Mouse (Mus musculus) left cerebral cortex, adult 2 months (tissue): ENCODE data around the gene Cxcr2. TPM values are rescaled to one million over a fixed set of nuclear protein-coding genes. Genes with fewer than 3 reads are reported as not detected.
"Not testable (repeated sequence)": the region's sequence is repeated elsewhere in the genome, so short reads cannot be mapped to it uniquely, and the experiment has no call there.

Experiments used
- DNase-seq, 2 experiments: peaks; one replicate each; pipeline ENCODE4 v3.0.0; 2021 to 2022; ENCODE audit warnings: low spot score in 2 of 2, mixed read lengths in 1 of 2; ENCODE audit errors: extremely low spot score in 1 of 2
- H3K27ac ChIP-seq: fragments of 200-600 bp; 2 replicates; pipeline ENCODE4 v1.8.1; 2022
- H3K4me3 ChIP-seq: fragments of 200-600 bp; 2 replicates; pipeline ENCODE4 v1.8.1; 2022
- CTCF ChIP-seq: fragments of 200-600 bp; IDR thresholded peaks from 2 replicates; pipeline ENCODE4 v1.8.1; 2022; ENCODE audit warnings: antibody characterized with exemption, mild to moderate bottlenecking, moderate library complexity
- intact Hi-C: fragments of 180-260 bp; cut with DNase I; formaldehyde crosslinking; loops from one replicate; pipeline ENCODE4 v1.15.1; 2025
- total RNA-seq, 2 experiments: library from RNA; stranded (reverse); gene quantifications; 2 replicates each; pipeline ENCODE4 v1.2.3; 2021

Gene Cxcr2
- total RNA-seq, 2 experiments from 2014 or later = not detected

DNA sequence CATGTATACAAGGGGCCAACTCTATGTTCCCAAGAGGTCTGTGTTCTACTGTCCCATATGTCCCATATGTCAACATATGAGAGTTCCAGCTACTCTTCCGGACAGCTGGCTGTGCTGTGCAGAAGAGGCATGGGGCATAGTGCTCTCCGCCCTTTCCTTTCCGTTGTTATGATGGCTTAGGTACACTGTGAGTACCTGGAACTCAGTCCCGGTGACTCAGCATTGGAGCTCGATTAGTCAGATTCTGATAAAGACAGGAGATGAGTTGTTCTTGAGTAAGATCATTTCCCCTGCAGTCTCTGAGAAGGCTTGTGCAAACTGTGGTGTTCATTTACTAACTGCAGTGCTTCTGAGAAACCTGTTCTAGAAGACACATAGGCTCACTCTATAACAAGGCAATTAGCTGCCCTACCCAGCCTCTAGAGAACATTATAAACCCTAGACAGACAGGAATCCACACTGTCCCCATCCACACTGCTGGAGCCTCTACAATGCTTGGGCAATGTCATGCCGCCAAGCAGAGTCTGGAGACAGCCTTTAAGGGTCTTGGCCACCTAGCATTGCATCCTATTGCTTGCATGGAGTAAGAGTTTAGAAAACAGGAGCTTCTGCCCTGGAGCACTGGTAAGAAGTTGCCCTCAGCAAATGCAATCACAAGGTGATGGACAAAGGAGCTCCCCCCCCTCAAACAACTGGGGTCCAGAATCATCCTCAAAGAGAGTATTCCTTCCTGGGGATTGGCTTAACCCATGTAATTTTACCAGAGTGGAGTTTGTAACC lies 4.5 kb upstream of the Cxcr2 start:
- H3K27ac ChIP-seq = no peak overlapping the region
- H3K4me3 ChIP-seq = no peak overlapping the region
- no peak for TF ChIP-seq CTCF
- no peak for DNase-seq
- intact Hi-C loops = no loop called here

DNA sequence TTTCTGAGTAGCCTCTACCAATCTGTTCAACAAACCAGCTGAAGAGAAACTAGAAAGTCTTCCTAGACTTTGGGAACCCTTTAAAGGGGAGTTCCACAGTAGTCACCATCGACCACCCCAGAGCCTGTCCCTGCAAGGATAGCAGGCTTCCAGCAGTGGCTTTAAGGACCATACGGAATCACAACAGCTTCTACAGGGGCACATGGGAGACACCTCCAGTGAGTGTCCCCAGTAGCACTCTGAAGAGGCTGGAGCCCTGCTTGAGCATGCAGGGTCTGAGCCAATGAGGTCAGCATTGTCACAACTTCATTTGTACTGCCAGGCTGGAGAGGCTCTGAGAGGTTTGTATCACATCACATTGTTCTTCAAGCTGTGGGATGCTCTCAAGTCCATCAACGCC lies 3.7 kb upstream of the Cxcr2 start:
- H3K4me3 ChIP-seq = no peak overlapping the region
- intact Hi-C loops = no loop called here
- H3K27ac ChIP-seq = no peak overlapping the region
- no peak for DNase-seq
- no peak for TF ChIP-seq CTCF

DNA sequence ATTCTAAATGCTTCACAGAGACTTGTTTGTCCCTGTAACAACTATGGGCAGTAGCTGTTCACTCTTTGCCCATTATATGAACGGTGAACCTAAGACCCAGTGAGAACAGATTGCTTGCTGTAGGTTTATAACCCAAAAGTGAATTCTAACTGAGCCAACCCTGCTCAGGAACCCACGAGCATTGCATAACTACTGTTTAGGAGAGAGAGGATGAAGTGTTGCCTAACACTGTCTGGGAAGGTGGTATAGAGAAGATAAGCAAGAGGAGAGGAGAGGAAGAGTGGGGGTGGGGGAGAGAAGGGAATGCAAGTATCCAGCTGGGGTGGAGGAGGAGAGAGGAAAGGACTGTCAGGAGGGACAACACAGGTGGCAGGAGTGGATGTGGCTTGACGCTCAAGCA lies 2.7 kb upstream of the Cxcr2 start:
- no peak for TF ChIP-seq CTCF
- intact Hi-C loops = no loop called here
- no peak overlapping the region for H3K4me3 ChIP-seq
- no peak for DNase-seq
- H3K27ac ChIP-seq = no peak overlapping the region

DNA sequence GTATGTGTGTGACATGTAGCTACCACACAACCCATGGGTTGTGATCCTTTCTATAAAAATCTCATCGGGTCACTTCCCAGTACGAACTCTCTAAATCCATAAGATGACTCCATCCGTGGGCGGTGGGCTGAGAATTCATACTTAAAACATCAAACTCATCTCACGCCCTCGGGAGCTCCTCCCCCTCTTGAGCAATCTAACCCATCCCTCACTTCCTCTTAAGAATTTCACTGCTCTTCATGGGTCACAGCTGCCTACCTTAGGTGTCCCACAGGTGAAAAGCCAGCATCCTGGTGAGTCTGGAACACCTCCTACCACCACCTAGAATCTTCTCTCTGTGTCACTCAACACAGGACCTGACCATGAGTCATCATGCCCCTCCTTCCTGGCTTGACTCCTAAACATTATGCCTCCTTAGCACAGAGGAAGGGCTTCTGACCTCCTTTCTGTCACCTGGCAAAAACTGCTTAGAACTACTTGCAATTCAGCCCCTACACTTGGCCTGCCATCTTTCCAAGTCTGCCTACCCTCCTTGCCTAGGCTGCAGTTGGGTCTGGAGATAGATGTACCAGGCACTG lies 1.7 kb downstream of the Cxcr2 start:
- intact Hi-C loops = no loop called here
- TF ChIP-seq CTCF = no peak
- Histone ChIP-seq H3K27ac (no peak overlapping the region), H3K4me3 (no peak overlapping the region)
- no peak for DNase-seq

DNA sequence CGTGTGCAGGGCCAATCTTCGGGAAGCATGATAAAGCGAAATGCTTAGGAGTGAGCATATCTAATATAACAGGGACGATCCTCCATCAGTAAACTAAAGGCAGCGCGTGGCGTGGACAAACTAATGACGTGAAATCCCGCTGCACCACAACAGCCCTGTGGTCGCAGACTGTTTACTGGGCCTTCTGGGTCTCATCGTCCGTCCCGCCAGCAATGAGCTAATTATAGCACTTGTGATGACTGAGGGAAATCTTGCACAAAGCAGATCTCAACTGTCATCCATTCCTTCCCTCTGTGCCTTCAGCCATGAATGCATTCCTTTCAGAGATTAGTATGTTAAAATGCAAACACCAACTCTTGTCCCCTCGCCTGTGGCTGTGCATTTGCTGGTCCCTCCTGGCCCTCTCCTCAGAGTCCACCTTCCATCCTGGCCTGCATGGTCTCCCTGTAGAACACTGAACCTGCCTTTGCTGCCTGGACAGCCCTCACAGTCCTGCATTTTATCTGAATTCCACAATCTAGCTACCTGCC lies 2.7 kb downstream of the Cxcr2 start:
- no peak overlapping the region for H3K27ac ChIP-seq
- DNase-seq = no peak
- intact Hi-C loops = no loop called here

DNA sequence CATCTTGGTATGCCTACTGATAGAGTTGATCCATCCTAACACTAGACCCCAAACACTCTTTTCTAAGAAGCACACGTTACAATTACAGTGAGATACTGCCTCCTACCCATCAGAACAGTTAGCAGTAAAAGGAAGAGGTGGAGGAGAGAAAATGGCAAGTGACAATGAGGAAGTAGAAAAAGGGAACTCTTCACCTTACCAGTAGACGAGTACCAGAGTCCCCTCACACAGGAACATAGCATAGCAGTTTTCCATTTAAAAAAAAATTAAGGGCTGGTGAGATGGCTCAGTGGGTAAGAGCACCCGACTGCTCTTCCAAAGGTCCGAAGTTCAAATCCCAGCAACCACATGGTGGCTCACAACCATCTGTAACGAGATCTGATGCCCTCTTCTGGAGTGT lies 5.8 kb downstream of the Cxcr2 start:
- intact Hi-C loops = not testable (repeated sequence)

More for the DNA sequence above, 2.7 kb downstream of the Cxcr2 start:
- TF ChIP-seq CTCF = no peak
- no peak overlapping the region for H3K4me3 ChIP-seq

DNA sequence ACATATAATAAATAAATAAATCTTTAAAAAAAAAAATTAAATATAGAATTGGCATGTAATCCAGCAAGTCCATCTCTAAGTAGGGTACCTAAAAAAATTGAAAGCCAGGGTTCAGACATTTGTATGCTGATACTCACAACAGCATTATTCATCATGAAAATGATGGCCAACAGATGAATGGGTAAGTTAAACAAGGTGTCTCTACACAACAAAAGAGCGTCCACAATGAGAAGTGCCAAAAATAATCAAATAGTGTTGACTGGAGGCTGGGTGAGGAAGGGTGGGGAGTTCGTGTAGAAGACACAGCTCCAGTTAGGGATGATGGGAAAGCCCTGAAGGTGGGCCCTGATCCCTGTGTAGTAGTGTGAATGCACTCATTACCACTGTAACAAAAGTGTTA lies 6.2 kb downstream of the Cxcr2 start:
- TF ChIP-seq CTCF = no peak
- no peak overlapping the region for H3K27ac ChIP-seq
- intact Hi-C loops = no loop called here
- no peak overlapping the region for H3K4me3 ChIP-seq
- no peak for DNase-seq

More for the DNA sequence above, 5.8 kb downstream of the Cxcr2 start:
- not testable (repeated sequence) for H3K27ac ChIP-seq, H3K4me3 ChIP-seq, DNase-seq

DNA sequence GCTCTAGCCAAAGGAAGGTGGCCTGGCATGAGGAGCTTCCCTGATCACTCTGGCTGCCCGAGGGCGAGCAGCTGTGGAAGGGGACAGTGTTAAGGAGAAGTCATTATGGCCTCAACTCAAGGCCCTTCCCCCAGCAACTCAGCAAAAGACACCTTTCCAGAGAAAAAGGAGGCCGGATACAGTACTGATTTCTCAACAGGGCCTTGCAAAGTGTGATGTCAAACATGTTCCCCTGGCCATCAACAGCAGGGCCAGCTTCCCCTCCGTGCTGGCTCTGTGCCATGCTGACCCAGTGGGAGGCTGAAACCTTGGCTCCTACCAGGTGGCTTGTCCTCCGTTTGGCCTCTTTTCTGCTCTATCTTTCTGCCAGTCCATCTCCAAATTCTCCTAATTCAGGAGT lies 13.3 kb downstream of the Cxcr2 start:
- DNase-seq = no peak
- H3K4me3 ChIP-seq = no peak overlapping the region
- intact Hi-C loops = no loop called here
- TF ChIP-seq CTCF = no peak
- H3K27ac ChIP-seq = no peak overlapping the region

DNA sequence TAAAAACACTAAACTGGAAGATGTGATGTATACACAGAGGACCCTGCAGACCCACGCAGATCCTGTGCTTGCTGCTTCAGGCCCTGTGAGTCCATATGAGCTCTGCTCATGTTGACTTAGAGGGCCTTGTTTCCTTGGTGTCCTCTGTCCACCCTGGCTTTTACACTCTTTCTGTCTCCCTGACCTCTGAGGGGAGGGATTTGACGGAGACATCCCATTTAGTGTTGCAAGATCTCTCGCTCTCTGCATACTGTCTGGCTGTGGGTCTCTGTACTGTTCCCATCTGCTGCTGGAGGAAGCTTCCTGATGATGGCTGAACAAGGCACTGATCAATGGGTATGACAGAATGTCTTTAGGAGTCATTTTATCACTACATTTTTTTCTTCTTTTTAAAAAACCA lies 15.9 kb downstream of the Cxcr2 start:
- Histone ChIP-seq H3K4me3 (no peak overlapping the region), H3K27ac (no peak overlapping the region)
- no peak for TF ChIP-seq CTCF
- intact Hi-C loops = no loop called here
- DNase-seq = no peak

DNA sequence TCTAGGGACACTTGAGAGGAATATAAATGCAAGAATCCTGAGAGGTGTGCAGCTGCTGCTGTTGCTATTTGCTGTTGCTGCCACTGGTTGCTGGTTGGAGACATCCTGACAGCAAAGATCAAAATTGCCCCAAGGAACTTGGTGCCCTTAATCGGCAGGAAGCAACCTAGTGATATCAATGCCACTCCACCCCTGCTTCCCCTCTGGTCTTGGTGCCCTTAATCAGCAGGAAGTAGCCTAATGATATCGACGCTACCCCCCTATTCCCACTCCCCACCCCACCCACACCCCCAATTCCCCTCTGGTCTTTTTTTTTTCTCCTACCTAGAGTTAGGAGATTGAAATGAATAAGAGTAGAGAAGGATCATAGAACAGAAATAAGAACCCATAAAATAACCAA lies 18.9 kb downstream of the Cxcr2 start:
- no peak for TF ChIP-seq CTCF
- Histone ChIP-seq H3K27ac (no peak overlapping the region), H3K4me3 (no peak overlapping the region)
- intact Hi-C loops = no loop called here
- no peak for DNase-seq

DNA sequence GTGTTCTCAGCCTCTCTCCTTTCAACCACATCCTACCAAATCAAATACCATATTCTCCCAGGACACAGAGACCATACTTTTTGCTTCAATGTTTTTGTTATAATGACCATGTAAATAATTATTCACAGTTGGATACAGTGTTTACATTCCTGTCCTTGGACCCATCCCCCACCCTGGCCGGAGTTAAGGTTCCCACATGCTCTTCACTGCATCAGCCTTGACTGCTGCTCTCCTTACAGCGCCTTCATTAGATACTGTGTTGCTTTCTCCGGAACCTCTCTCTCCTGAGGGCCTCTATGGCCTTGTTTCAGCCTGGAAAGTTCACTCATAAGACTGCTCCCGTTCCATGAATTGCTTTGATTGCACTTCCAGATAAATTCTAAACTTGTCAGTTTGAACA lies 21.9 kb downstream of the Cxcr2 start:
- intact Hi-C loops = no loop called here
- Histone ChIP-seq H3K4me3 (no peak overlapping the region), H3K27ac (no peak overlapping the region)
- no peak for TF ChIP-seq CTCF
- DNase-seq = no peak

DNA sequence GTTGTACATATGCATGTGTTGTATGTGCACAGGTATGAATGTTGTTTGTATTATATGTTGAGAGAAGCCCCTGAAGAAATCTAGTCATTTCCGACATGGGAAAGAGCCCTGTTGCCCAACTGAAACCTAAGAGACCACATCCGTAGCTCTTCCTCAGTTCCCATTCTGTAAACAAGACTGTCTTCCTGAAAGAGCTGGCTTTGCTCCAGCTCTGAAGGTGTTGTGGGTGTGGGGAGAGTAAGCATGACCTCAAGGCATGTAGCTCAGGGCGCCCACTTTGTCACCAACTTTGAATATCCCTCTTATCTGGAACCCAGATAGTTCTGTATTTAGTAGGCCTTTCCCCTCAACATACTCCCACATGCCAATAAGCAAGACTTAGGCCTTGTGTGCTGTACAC lies 24.8 kb downstream of the Cxcr2 start:
- H3K4me3 ChIP-seq = no peak overlapping the region
- intact Hi-C loops = no loop called here
- TF ChIP-seq CTCF = no peak

More for the DNA sequence above, 24.8 kb downstream of the Cxcr2 start:
- DNase-seq = no peak
- no peak overlapping the region for H3K27ac ChIP-seq
